Mouse (Mus musculus): ENCODE data around the gene Diaph3. TPM values are rescaled to one million over a fixed set of nuclear protein-coding genes. Genes with fewer than 3 reads are reported as not detected.

The Diaph3 gene
- total and polyA plus RNA-seq, 3 experiments, result 16.2 to 36.9 (median 17.5) TPM

GRCm38 (mm10) chr14:87044401-87044806, 96.6 kb downstream of the Diaph3 start:
- Histone ChIP-seq H3K36me3 (replicated peaks in 1 of 2; ENCODE audit: control insufficient read depth in 1 of 2, insufficient read depth in 1 of 2, low read length in 1 of 2) (peaks cover 0 to 10% of the 10 kb centered on the region in 2 experiments), H3K4me3 (replicated peaks in 1 of 3; ENCODE audit: low read depth in 2 of 3, low read length in 2 of 3, poor library complexity in 1 of 3) (no peak overlapping the region), H3K4me2 (ENCODE audit: insufficient read depth, low read depth, poor library complexity, severe bottlenecking) (peak overlapping the region; percentile 16), H3K79me2 (replicated peaks; ENCODE audit: control insufficient read depth, extremely low read depth, insufficient read depth, poor library complexity, severe bottlenecking) (no peaks in the 10 kb centered on the region), H3K27me3 (replicated peaks) (no peaks in the 10 kb centered on the region), H3K27ac (ENCODE audit: insufficient read depth, low read depth) (peak overlapping the region; percentile 1; the same call in 1 of the 2 replicates), H3K4me1 (ENCODE audit: control insufficient read depth in 1 of 2, insufficient read depth in 2 of 2) (peaks cover 4 to 28% of the 10 kb centered on the region in 2 experiments), H3K9me3 (replicated peaks; ENCODE audit: low read length) (no peaks in the 10 kb centered on the region), H3K9ac (ENCODE audit: insufficient read depth, low read depth) (no peak overlapping the region)
- peak; percentile 77 for DNase-seq (ENCODE audit: extremely low read depth)
- in situ Hi-C loops (cut with MboI; ENCODE audit: low pct_ligation_motif_present, low pct_unique_long_range_greater_than_20kb, low sequenced_read_pairs), result no loop called here
- TF ChIP-seq USF1 (IDR thresholded peaks at IDR 0.05; ENCODE audit: low read depth, low read length) (no peak), MAZ (IDR thresholded peaks at IDR 0.05; ENCODE audit: low read depth, low read length) (no peak), ZMIZ1 (IDR thresholded peaks at IDR 0.05; ENCODE audit: low read depth, low read length) (no peak), EP300 (IDR thresholded peaks at IDR 0.05; ENCODE audit: low read length) (no peak), CHD2 (IDR thresholded peaks at IDR 0.05; ENCODE audit: low read length) (no peak), MAX (IDR thresholded peaks at IDR 0.05; ENCODE audit: low read length) (0 out of 2 replicates have a peak, but pooled peaks have one; percentile 52), ZKSCAN1 (IDR thresholded peaks at IDR 0.05; ENCODE audit: borderline replicate concordance, low read depth, low read length) (no peak), KAT2A (IDR thresholded peaks at IDR 0.05; ENCODE audit: insufficient replicate concordance, low read length) (no peak), ZNF384 (IDR thresholded peaks at IDR 0.05; ENCODE audit: low read depth, low read length) (no peak), MXI1 (IDR thresholded peaks at IDR 0.05; ENCODE audit: low read depth, low read length) (peak; percentile 80; the same call in 1 of the 2 replicates), USF2 (conservative IDR thresholded peaks at IDR 0.05; ENCODE audit: low read depth, low read length) (no peak), JUN (IDR thresholded peaks at IDR 0.05; ENCODE audit: insufficient read depth, low read depth, low read length) (no peak), MYC (IDR thresholded peaks at IDR 0.05; ENCODE audit: low read depth, low read length) (peak; percentile 69; the same call in 1 of the 2 replicates), BHLHE40 (IDR thresholded peaks at IDR 0.05; ENCODE audit: low read depth, low read length) (no peak), CHD1 (IDR thresholded peaks at IDR 0.05; ENCODE audit: low read depth, low read length) (no peak), NRF1 (IDR thresholded peaks at IDR 0.05; ENCODE audit: low read depth, low read length) (no peak), RAD21 (IDR thresholded peaks at IDR 0.05; ENCODE audit: low read depth, low read length) (no peak), GABPA (IDR thresholded peaks at IDR 0.05; ENCODE audit: insufficient replicate concordance, low read depth, low read length) (no peak), TCF12 (IDR thresholded peaks at IDR 0.05; ENCODE audit: low read depth, low read length) (no peak), TBP (conservative IDR thresholded peaks at IDR 0.05; ENCODE audit: low read depth, low read length) (no peak), E2F4 (IDR thresholded peaks at IDR 0.05; ENCODE audit: insufficient replicate concordance, low read depth, low read length) (no peak), RCOR1 (conservative IDR thresholded peaks at IDR 0.05; ENCODE audit: low read depth, low read length) (no peak), ELF1 (IDR thresholded peaks at IDR 0.05; ENCODE audit: low read depth, low read length) (no peak), MEF2A (IDR thresholded peaks at IDR 0.05; ENCODE audit: borderline replicate concordance, low read depth, low read length) (no peak), POLR2A (IDR thresholded peaks at IDR 0.05; ENCODE audit: low read depth, low read length) (no peak), IRF4 (IDR thresholded peaks at IDR 0.05; ENCODE audit: low read depth, low read length) (peak; percentile 59), HCFC1 (IDR thresholded peaks at IDR 0.05; ENCODE audit: low read depth, low read length) (no peak), ETS1 (conservative IDR thresholded peaks at IDR 0.05; ENCODE audit: low read depth, low read length) (no peak), SMC3 (IDR thresholded peaks at IDR 0.05; ENCODE audit: low read depth, low read length) (no peak), SIN3A (IDR thresholded peaks at IDR 0.05; ENCODE audit: low read length) (no peak), POLR2AphosphoS2 (IDR thresholded peaks at IDR 0.05; ENCODE audit: low read depth, low read length) (no peak), UBTF (IDR thresholded peaks at IDR 0.05; ENCODE audit: low read depth, low read length) (no peak)
- dilution Hi-C loops (cut with MboI; ENCODE audit: extremely low pct_ligation_motif_present, extremely low pct_unique_long_range_greater_than_20kb, low sequenced_read_pairs), result no loop called here
